Mouse (Mus musculus) Muller cell, postnatal 12 days (primary cell): Measurements from ENCODE around the gene Tmco4.
"Not testable (repeated sequence)": the region's sequence is repeated elsewhere in the genome, so short reads cannot be mapped to it uniquely, and the experiment has no call there.

ENCODE experiments used
- DNase-seq: peaks from one replicate; pipeline ENCODE4 v3.0.0-alpha.2; 2015; ENCODE audit errors: inconsistent ontology term

Tmco4 gene

DNA sequence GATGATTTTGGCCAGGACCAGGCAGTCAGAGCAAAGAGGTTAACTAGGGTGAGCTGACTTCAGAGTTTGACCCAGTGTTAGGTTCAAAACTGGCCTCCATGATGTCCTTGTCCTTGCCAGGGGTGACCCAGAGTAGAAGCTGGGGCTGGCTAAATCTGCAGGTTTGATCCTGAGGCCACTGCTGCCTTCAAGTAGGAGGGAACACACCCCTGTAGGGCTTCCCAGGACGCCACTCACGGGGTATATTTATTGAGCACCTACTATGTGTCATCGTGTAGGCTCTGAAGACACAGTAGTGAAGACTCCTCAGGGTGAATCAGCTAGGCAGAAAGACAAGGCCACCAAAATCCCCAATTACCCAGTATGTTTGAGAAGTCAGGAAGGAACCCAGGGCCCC, 1.0 kb downstream of the Tmco4 start:
- DNase-seq = no peak

DNA sequence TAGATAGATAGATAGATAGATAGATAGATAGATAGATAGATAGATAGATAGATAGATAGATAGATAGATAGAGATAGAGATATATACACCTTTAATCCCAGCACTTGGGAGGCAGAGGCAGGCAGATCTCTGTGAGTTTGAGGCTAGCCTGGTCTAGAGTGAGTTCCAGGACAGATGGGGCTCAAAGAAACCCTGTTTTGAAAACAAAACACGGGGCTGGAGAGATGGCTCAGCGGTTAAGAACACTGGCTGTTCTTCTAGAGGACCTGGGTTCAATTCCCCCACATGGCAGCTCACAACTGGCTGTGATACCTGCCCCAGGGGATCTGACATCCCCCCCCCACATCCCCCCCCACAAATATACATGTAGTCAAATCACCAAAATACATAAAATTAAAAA, 1.9 kb downstream of the Tmco4 start:
- not testable (repeated sequence) for DNase-seq

DNA sequence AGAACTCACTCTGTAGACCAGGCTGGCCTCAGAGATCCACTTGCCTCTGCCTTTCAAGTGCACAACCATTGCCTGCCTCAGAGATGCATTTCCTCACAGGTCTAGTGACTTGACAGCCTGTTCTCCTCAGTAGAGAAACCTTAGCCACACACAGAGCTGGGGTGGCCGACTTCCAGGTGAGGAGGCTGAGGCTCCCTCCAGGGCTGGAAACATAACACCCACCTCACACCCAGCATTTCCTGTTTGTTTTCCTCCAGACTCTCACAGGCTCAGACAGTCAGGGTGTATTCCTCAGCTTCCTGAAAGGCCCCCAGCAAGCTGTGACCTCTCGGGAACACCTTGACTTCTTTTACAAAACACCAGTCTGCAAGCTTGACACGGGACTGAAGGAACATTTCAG, 2.5 kb downstream of the Tmco4 start:
- no peak for DNase-seq

DNA sequence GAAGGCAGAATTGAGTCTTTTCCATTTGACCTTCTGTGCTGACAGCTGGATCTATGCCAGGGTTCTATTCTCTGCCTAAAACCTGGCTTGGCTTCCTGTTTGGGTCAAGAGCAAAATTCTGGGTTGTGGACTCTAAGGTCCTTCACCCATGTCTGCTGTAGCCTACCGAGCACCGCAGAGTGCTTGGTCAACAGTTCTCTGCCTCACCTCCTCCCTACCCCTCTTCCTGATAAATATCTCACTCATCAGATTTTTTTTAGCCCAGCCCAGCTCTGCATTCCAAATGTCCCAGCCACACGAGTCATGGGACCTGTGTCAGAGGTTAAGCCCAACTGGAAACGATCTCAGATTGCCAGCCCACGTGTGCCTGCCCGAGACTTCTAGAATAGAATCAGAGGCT, 3.4 kb downstream of the Tmco4 start:
- no peak for DNase-seq

DNA sequence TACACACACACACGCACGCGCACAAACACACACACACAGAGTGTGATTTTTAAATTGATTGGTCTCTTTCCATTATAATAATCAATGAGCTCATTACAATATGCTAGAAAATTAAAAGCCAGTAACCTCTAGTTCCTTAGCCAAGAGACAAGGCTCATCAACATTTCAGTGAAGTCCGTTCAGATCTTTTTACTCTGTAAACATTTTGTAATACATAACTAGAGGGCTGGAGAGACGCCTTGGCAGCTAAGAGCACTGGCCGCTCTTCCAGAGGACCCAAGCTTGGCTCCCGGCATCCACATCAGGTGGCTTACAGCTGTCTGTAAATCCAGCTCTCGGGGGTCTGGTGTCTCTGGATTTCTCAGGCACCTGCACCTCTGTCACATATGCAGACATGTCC, 7.3 kb downstream of the Tmco4 start:
- DNase-seq = no peak

DNA sequence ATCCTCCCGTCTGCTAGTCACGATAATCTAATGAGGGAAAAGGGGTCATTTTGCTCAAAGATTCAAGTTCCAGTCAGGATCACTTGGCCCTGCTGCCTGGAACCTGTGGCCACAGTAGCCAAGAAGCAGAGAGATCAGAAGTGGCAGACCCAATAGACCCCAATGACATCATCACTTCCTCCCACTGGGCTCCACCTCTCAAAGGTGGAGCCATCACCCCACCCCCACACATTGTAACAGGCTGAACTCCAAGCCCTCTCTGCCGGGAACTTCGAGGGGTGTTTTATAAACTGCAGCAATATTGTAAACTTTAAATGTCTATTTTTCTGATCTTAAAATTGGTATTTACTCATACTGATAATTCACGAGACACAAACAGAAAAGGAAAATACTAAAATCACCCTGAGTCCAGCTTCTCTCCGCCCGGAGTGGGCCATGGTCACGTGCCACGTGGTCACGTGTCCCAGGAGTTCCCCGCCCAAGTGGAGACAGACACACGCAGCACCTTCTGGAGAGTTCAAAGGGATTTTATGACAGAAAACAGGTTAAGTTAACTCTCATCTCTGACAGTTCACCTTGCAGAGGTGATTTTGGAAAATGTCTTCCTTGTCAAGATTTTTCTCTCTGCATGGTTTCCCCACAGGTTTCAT, 8.2 kb downstream of the Tmco4 start:
- no peak for DNase-seq

DNA sequence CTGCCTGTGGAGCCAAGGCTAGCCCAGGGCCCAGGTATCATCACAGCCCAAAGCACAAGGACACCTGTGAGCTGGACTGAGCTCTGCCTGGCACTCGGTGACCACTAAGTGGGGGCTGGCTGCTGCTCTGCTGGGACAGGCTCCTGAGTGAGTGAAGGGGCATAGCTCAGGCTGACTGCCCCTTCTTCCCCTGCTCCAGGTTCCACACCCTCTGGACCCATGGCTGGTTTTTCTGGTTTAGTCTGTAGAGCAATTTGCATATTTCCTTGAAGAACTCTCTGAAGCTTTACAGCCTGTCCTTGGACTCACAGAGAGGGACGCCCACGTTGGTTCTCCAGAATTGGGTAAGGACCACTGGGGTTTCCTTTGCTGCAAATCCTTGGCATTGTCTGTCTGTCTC, 10.7 kb downstream of the Tmco4 start:
- no peak for DNase-seq

DNA sequence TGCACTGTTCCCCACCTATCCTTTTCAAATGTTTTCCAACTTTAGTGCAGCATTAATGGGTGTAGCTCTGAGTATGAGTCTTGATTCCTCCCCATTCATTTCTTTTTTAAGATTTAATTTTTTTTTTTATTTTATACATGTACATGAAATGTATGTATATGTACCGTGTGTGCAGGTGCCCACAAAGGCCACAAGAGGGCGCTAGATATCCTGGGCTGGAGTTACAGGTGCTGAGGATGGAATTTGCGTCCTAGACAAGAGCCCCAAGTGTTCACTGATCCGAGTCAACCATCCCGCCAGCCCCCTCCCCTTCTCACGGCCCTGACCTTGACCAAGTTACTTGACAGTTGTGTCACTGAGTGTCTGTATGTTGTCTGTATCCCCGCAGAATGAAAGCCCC, 12.1 kb downstream of the Tmco4 start:
- DNase-seq = no peak

DNA sequence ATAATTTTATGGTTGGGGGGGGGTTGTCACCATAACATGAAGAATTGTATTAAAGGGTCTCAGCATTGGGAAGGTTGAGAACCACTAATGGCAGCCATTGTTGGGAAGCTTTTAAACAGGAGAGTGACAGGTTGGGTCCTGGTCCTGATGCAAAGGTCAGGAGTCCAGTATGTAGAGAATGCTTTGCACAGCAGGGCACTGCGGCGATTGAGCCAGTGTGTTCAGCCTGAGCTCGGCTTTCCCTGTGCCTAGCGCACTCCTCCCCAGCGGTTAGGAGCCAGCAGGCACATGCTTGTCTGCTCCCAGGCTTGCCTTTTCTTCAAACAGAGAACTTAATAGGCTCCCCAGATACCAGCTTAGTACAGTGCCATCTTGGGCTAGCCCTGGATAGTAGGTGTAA, 13.6 kb downstream of the Tmco4 start:
- DNase-seq = no peak

DNA sequence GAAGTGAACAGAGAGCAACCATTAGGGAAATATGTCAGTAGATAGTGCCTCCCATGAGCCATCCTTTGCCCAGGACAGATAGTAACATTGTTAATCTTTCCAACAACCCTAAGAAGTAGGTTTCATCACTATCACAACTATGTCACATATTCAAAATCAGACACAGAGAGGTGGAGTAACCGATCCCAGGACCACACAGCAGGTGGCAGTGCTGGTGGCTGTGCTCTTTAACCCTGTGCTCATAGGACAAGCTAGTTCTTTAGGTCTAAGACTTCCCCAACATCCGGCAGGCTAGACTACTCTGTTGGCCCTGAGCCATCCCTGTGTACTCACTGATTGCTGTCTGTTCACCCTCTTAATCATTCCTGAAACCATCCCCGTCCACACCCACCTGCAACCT, 21.7 kb downstream of the Tmco4 start:
- DNase-seq = no peak

DNA sequence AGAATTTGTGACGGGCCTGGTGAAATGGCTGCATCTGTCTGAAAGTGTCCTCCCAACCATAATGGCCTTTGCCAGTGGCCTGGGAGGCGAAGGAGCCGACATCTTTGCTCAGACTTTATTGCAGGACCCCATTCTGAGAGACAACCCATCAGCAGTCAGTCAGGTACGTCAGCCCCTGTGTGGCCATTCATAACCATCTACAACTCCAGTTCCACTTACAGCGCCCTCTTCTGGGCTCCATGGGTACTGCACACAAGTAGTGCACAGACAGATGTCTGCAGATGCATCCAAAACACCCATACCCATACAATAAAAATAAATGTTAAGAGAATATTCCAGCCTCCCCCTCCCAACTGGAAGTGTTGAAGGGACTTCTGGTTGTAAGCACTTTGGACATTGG, 23.7 kb downstream of the Tmco4 start:
- DNase-seq = no peak

DNA sequence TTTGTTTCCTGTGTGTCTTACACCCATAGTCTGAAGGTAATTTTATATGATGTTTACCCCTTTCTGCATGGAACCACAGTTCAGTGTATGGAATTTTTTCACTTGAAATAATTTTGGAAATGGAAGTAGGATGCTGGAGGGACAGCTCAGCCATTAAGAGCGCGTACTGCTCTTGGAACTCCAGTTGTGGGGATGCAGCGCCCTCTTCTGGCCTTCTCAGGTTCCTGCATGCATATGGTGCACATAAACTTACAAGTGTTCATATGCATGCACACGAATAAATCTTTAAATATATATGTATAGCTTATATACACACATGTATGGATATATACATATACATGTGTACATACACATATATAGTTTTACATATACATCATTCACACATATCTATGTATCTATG, 24.4 kb downstream of the Tmco4 start:
- DNase-seq = no peak

DNA sequence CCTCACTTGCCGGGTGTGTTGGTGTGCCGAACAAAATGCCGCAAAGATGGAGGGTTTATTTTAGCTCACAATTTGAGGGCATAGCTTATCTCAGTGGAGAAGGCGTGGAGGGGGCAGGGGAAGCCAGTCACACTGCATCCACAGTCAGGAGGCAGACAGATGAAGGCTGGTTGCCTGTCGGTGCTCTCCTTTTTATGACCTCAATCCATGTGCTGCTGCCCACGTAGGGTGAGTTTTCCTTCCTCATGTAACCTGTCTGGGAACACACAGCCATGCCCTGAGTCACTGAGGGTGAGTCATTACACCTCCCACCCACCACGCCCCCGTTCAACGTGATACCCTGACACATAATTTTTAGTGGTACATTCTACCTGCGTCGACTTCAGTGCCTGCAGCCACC, 25.9 kb downstream of the Tmco4 start:
- no peak for DNase-seq

DNA sequence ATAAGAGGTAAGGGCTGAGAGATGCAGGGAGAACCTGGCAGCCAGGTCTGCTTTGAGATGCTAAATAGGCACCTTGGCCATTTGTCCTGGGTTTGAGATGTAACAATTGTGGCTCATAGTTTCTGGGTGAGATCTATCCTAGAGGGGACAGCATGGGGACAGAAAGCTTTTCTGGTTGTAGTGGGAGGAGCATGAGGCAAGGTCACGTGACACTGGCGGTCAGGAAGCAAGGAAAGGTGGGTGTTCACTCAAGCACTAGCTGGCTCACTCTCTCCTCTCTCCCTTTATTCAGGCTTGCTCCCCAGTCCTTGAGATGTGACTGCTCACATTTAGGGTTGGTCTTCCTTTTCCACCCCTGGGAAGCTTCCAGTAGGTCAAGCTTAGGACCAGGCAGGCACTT, 28.3 kb downstream of the Tmco4 start:
- DNase-seq = no peak

DNA sequence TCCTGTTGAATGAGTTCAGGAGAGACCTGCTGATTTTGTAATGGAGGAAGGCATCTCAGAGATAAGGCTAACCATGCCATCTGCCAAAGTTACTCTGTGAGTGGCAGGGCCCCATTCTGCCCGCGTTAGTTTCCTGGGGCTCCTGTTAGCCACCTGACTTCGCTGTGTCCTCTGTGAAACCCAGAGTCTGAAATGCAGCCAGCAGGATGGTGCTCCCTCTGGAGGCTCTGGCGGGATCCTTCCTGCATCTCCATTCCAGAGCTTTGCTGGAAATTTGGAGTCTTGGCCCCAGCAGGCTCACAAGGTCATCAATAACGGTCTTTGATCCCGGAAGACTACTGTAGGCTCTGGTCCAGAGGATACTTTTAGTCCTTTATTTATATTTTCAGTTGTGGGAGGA, 28.7 kb downstream of the Tmco4 start:
- no peak for DNase-seq

DNA sequence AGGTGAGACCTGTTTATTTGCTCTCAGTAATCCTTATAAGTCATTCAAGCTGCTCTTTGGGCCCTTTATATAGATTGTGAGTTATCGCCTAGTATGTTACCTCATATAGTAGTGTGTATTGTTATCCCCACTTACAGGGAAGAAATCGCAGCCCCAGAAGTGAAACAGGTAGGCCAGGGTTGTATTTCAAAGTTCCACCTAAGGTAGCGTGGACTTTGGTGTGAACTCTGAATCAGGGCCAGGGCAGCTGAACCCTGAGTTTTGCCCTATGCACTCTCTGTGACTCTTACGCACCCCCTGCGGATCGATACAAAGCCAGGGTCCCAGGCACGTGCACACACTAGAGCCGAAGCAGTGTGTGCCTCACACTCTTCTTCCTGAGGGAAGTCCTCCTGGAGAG, 31.4 kb downstream of the Tmco4 start:
- DNase-seq = no peak

DNA sequence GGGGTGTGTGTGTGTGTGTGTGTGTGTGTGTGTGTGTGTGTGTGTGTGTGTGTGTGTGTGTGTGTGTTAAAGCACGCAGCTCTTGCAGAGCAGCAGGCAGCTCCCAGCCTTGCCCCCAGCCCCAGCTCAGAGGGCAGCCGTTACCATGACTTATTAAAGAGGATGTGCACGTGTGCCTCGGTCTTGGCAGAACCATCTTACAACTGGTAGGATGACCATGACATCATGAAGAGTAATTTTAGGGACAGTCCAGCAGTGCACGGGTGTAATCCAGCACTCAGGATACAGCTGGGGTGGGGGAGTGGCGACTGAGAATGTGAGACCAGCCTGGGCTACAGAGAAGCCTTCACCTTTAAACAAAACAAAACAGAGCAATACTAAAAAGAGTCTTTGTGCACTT, 32.5 kb downstream of the Tmco4 start:
- no peak for DNase-seq

DNA sequence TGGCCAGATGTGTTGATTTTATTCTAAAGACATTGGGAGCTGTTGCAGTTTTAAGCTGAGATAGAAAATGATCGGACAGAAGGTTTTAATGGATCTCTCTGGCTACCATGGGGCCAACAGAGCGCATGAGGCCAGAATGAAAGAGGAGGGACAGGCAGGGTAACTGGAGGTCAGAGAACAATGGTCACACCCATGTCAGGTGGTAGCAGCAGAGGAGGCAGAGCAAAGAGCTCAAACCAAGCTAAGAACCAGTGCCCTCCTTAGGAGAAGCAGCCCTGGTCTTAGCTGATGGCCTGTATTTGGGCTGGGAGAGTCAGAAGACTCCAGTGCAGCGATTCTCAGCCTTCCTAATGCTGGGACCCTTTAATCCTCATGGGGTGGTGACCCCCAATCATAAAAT, 34.7 kb downstream of the Tmco4 start:
- DNase-seq = no peak

DNA sequence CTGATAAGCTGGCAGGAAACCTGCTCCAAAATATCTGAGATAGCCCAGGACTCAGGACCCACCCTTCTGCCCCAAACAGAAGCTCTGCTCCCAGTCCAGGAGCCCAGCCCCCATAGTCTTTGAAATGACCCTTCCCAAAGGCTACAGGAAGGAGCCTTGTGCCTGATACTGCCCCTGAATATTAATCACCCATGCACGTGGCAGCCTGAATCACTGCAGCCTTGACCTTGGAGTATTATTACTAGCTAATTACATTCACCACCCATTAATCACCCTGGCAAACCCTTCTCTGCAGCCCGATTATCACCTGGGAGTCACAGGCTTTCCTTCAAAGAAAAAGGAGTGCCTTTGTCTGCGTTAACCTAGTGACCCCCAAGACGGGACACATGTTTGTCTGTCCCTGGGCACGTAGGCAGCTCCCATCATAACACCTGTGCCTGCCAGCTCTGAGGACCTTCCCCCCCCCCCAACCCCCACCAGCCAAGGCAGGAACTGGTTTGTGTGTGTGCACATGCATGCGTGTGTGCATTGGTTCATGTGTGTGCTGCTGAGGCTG, 35.4 kb downstream of the Tmco4 start:
- no peak for DNase-seq

DNA sequence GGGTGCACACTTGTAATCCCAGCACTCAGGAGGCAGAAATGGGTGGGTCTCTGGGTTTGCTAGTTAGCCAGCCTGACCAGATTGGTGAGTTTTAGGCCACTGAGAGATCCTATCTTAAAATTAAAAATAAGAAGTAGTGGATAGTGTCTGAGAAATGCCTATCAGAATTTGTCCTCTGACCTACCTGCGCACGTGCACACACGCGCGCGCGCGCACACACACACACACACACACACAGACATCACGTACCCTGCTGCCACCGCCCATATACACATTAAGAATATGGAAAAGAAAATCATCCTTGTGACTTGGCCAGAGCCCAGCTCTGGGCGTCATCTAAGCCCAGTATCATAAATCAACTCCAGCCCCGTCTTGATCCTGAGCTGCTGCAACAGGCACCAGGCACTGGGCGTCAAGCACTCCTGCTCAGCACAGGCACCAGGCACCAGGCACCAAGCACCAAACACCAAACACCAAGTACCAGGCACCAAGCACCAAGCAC, 38.6 kb downstream of the Tmco4 start:
- DNase-seq = no peak

DNA sequence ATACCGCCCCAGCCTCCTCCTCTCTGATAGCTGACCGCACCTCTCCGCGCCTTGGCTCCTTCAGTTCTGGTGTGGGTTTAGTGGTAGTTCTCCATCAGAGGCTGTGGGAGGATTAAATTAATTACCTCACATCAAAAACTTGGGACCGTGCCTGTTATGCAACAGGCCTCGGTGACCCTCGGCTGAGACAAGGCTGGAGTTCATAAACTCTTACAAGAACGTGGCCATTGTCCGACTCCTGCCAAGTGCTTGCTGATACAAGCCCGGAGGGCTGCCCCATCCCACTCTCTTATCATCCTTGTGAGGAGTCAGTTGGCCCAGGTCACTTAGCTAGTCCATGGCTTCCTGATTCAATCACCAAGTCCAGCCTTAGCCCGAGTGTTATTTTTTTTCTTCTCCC, 40.6 kb downstream of the Tmco4 start:
- no peak for DNase-seq

DNA sequence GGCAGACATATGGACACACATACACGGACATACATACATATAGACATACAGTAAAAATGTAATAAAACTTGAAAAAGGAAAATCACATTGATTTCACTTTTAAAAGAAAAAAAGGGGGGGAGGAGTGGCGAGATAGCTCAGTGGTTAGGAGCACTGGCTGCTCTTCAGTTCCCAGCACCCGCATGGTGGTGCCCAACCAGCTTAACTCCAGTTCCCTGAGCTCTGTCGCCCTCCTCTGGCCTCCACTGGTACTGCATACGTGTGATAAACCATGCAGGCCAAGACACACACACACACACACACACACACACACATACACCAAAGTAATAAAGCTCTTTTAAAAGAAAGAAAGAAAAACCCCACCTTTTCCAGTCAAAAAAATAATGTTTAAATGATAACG, 42.1 kb downstream of the Tmco4 start:
- no peak for DNase-seq

DNA sequence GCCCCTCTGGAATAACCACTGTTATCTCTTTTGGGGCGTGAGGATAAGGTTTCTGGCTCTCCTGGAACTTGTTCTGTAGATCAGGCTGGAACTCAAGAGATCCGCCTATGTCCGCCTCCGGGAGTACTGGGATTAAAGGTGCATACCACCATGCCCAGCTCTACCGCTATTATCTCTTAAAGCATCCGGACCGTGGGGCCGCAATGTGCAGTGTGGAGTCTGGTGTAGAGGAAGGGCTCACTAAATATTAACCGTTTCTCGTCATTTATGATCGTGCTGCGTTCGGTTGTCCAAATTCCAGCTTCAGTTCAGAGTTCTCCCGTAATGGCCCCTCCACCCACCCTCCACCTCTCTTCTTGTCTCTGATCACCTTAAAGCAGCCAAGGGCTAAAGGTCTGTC, 45.7 kb downstream of the Tmco4 start:
- DNase-seq = no peak

DNA sequence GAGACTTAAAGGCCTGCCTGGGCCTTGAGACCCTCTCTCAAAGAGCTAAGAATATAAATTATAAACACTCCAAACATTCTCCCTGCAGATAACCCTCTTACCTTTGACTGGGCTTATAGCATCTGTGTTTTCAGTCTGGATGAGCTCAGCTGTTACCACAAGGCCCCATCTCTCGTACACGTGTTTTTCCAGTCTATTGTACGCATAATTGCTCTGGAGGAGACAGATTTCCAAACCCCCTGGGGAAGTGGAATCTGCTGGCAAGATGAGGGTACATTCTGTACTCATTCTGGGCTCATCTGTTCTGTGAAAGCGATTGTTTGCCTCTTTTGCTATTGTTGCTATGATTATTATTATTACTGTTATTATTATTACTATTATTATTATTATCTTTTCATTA, 46.3 kb downstream of the Tmco4 start:
- peak; percentile 29 for DNase-seq
